Mouse (Mus musculus) layer of hippocampus, adult 9-10 months (tissue): ENCODE measurements around the gene Arpc4.

Experiments used
- DNase-seq: peaks from one replicate; pipeline ENCODE4 v3.0.0; 2022; ENCODE audit warnings: low spot score

The Arpc4 gene

DNA sequence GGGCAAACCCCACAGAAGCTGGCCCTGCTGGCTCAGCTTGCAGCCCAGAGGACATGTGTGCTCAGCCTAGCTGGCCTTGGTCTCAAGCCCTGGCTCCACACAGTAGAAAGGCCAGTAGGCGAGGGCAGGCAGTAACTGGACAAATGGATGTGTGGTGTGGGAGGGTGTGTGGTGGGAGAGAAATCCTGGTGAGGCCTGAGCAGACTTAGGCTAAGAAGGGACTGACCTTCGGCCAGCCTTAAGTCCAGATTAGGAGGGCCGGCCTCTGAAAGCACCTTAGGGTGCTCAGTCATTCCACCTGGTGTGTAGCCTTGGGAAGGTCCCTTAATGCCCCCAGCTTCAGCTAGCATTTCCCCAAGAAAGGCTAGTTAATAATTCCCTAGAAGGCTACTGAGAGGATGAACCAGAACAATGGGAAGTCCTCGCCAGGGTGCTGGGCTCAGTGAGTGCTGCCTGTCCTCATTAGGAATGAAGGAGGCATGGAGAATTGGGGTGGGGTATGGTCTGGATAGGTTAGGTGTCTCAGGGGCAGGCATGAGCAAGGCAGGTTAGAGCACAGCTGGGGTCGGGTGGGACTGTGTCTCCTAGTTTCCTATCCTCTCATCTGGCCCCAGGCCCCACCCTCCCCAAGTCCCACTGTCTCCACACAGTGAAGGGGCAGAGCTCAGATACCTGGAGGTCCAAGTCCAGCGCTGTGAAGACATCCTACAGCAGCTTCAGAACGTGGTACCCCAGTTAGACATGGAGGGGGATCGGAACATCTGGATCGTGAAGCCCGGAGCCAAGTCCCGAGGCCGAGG is 26.9 kb downstream of the Arpc4 start:
- DNase-seq, result no peak

DNA sequence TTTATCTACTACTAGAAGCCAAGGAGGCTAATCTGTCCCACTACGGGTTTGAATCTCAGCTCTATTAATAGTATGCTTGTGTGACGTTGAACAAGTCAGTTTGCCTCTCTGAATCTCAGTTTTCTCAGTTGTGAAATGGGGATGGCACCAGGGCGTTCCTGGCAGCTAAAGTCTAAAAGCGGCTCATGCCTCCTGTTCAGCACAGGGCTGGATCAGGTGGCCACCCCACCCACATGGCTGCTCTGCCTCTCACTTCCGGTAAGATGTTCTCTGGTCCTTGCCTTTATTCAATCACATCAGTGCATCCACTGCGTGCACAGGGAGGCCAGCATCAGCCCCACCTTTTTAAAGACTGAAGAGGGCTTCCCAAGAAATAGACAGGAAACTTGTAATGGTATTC is 27.6 kb downstream of the Arpc4 start:
- DNase-seq, result no peak

DNA sequence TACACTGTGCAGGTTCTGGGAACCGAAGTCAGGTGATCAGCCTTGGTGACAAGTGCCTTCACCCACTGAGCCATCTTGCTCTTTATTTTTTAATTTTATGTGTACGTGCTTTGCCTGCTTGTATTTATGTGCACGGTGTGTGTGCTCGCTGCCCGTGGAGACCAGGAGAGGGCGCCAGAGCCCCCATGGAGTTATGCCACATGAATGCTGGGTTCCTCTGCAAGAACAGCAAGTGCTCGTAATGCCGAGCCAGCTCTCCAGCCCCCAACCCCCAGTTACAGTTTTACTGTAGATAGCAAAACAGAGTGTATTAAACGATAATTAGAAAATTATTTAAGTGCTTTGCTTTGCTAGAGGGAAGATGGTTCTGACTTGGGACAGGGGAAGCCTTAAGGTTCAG is 28.8 kb downstream of the Arpc4 start:
- DNase-seq, result no peak

DNA sequence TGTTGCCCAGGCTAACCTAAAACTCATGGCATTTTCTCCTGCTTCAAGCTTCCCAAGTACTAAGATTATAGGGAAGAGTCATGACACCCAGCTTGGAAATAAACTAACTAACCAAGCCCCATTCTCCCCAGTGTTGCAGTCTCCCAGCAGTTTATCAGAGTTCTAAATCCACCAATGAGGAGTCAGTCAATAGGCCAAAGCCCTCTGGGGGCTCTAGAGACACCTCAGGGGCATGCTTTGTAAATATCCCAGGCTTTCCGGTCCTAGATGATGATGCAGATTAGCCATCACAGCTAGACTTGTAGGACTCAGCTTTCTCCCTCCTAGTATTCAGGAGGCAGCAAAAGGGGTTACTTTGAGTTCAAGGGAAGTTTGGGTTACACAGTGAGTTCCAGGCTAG is 32.1 kb downstream of the Arpc4 start:
- DNase-seq, result no peak

DNA sequence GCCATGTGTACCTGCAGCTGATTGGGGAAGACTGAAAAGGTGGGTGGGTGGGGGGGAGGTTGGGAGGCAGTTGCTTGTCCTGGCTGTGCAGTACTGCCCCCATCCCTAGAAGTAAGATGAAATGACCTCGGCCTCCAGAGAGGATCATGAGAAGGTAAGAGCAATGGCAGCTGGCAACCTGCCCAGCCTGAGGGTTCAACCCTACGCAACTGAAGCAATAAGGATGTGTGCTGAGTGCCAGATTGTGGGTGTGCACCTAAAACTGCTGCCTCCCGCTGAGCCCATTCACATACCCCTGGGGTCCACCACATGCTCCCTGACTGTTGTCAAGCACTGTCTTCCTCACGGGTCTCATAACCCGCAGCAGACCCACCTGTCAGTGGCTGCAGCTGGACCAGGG is 38.5 kb downstream of the Arpc4 start:
- no peak for DNase-seq

DNA sequence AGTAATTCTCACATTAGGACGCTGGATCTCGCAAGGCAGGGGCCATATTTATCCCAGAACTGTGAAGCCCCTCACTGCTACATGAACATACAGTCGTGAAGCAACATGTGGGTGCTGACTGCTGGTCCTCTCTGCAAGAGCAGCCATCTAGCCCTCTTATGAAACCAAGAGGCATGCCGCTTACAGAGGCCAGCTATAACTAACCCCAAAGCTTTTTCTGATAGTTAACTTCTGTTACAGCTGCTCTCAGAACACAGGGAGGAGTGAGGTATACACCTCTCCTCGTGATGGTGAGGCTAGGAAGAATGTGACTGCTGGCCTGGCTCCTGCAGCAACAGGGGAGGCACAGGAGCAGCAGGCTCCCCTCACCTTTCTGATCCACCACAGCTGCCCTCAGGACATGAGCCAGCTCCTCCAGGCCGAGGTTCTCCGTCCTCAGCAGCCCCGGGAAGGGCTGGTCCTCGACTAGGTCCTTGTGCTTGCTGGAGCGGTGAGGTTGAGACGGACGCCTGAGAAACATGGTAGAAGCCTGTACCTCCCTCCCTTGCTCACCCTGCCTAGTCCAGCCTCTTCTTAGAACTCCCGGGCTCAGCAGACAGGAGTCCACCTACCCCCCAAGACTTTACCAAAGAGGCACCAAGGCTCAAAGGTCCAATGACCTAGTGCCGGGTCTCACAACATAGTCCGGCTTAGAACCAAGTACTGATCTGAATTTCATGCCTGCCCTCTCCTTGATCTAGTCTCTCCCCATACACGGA is 40.7 kb downstream of the Arpc4 start:
- no peak for DNase-seq

DNA sequence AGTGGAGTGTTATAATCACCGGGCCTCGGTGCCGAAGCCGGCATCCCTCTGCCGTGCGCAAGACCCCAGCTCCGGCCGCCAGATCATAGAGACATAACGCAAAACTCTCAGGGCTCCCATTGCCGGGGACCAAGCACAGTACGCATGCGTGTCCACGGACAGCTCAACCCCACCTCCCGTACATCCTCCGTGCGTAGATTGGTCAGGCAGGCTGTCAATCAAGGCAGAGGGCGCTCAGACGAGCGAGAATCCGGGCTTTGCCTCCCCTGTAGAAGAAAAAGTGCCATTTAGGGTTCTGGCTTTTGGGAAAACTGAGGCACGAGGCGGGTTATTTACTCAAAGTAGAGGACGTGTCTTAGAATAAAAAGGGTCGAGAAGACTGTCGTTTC is 41.3 kb downstream of the Arpc4 start, which contains the start of gene Rpusd3:
Rpusd3 (minus strand) TSS at position 142 of the 389 bp plus-strand sequence.
- peak; percentile 86 for DNase-seq

DNA sequence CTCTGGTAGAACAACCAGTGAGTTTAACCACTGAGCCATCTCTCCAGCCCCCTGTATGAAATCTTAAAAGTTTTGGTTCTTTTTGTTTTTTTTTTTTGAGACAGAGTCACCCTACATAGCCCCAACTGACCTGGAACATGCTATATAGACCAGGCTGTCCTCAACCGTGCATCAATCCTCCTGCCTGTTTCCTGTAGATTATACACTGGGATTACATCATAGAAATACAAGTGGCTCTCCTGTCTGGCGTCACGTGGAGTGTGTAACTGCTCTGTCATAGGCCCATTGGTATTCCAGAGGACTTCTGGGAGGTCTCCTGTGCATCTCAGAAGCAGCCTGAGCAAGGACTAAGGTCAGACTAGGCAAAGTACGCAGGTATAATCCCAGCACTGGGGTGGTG is 45.1 kb downstream of the Arpc4 start:
- no peak for DNase-seq

DNA sequence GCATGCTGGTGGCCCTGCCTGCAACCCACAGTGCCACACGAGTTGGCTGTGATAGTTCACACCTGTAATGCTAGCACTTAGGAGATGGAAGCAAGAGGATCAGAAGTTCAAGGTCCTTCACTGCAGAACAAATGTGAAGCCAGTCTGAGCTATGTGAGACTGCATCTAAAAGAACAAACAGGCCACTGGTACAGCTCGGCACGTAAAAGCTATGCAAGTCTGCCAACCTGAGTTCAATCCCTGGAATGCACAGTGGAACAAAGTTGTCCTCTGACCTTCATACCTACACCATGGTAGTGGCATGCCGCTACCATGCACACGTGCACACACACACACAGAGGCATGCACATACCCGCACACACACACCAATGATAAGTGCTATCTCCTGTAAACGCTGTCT is 46.3 kb downstream of the Arpc4 start:
- DNase-seq, result no peak

DNA sequence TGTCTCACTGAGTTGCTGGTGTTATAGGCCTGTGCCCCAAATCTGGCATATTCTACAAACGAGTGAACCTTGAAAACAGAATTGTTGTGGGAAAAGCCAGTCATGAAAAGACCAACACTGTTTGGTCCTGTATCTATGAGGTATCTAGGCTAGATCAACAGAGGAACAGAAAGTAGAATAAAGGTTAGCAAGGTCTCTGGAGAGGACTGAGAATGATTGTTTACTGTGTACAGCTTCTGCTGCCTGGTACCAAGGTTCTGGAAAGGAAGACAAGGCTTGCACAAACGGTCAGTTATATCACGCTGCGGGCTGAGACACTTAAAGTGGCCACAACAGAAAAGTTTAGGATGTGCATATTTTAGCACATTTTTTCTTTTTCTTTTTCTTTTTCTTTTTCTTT is 48.8 kb downstream of the Arpc4 start:
- no peak for DNase-seq

DNA sequence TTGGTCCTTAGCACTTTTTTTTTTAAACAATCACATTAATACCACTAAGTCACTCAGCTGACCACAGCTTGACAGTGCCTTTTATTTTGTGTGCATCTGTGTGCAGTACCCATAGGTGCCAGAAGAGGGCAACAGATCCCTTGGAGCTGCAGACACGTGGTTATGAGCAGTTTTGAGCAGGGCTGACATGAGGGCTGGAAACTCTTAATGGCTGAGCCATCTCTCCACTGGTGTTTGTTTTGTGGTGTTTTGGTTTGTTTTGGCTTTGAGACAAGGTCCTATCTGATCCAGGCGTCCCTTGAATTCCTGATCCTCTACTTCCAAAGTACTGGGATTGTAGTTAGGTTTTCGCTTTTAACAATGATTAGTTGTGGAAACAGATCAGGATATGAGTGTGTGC is 49.5 kb downstream of the Arpc4 start:
- no peak for DNase-seq

DNA sequence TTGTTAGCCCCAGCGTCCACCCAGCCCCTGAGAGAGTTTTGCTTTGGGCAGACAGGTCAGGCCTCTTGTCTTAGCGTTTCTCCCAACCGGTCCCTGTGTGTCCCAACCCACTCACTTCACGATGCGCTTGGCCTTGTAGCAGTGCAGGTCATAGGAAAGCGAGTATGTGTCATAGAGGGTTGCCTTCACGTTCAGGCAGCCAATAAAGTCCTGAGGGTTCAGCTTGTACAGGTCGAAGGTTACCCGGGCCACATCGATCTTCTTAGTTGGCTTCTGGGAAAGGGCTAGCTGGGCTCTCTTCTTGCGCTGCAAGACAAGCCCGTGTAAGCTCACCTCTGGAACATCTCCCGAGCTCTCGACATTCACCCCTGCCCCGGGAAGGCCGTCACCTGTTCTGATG is 50.1 kb downstream of the Arpc4 start:
- DNase-seq, result no peak

DNA sequence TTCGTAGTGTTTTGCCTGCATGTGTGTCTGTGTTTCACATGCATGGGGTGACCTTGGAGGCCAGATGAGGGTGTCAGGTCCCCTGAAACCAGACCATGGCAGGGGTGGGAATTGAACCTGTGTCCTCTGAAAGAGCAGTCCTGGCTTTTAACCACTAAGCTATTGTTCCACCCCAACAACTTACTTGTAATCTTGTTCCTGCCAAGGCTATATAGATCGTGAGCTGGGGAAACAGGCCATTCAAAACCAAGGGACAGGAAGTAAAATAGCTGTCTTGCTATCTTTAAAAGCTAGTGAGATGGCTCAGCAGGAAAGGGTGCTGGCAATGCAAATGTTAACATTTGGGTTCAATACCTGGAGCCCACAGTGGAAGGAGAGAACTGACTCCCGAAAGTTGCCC is 52.0 kb downstream of the Arpc4 start:
- no peak for DNase-seq

DNA sequence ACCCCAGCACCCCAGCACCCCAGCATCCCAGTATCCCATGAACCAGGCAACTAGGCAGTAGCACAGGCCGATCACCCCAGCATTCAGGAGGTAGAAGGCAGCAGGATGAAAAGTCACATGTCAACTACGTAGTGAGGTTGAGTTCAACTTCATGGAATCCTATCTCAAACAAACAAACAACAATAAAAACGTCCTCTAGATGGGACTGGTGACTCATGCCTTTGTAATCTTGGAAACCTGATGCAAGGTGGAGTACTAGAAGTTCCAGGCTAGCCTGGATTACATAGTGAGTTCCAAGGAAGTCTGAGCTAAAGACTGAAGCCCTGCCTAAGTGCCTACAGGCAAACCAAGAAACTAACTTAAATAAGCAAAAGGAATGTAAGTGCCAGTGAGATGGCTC is 52.9 kb downstream of the Arpc4 start:
- DNase-seq, result no peak

DNA sequence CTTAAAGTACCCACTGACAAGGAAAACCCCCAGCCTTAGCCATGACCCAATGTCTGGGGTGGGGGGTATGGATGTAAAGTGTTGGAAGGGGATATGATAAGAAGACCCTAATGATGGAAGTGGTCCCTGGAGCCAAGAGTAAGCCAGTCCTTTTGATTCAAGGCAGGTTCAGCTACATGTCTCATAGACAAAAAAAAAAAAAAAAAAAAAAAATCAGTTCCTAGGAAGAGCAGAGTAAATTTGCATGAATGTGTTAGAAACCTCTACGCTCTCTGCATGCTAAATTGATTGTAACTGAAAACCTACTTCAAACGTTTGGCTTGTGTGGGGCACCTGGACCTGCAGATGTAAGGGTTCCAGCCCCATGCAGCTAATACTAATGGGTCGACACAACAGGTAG is 53.9 kb downstream of the Arpc4 start:
- no peak for DNase-seq

DNA sequence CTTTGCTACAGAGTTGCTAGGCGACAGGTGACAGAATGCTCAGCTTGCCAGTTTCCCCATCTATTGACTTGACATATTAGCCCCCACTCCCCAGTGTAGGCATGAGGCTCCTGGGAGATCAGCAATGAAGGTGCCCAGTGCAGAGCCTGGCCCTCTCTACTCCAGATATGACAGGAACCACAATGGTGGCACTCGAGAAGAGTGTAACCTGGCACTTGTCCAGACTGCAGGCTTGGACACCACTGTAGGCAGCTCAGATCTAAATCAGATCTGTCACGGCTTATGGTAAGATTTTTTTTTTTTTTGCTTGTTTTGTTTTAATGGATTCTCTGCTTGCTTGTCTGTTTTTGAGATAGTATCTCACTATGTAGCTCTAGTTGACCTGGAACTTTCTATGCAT is 55.7 kb downstream of the Arpc4 start:
- no peak for DNase-seq

DNA sequence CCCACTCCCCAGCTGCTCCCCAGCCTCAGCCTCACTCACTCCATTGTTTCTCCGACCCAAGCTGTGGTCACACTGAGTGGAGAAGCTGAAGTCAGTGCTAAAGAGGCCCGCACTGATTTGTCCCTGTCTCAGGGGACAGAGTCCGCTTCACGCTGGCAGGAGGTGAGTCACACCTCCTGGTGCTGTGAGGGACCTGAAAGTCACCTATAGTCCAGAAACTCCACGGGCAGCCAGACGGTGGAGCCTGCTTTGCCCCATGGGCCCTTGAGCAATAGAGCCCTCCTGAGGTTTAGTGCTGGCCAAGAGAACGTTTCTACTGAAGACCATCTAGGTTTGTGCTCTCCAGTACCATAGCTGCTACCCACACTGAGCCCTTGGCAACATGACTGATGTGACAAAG is 56.8 kb downstream of the Arpc4 start:
- no peak for DNase-seq

DNA sequence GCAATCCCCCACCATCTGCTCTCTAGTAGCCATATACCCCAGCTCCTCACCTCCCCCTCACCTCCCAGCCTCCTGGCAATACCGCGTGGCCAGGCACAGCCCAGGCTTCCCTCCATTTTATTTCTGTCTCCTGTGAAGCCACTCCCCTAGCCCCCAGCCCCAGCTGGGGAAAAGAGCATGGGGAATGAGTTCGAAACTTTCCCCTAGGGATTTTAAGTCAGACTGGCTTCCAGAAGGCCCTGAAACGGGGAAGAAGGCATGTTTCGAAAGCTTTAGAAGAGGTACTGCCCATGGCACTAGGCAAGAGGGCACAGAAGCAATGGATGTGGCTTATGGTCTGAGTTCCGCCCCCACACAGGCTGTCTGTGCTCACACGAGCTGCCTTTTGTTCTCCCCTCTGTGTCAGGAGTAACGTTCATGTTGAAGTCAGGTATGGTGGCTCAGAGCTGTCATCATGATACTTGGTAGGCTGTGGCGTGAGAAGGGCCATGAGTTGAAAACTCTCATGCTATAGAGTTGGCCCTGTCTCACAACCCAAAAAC is 57.8 kb downstream of the Arpc4 start, which contains the start of gene Cidec:
Cidec (minus strand) TSS at position 97 of the 542 bp plus-strand sequence.
- no peak for DNase-seq

DNA sequence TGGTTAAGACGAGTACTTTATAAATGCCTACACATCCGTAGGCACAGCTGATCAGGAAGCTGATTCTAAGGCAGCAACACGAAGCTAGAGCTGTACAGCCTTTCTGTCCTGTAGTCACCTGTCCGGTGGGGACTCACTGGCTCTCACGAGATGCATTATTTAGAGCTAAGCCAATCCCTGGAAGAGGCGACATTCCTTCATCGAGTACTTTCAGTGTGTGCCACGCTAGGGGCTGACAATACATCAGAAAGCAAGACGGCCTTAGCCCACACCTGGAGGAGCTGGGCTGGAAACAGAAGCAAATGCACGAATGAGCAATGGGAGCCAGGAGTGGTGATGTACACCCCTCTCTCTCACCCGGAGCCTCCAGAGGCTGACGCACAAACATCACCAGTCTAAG is 59.2 kb downstream of the Arpc4 start:
- no peak for DNase-seq

DNA sequence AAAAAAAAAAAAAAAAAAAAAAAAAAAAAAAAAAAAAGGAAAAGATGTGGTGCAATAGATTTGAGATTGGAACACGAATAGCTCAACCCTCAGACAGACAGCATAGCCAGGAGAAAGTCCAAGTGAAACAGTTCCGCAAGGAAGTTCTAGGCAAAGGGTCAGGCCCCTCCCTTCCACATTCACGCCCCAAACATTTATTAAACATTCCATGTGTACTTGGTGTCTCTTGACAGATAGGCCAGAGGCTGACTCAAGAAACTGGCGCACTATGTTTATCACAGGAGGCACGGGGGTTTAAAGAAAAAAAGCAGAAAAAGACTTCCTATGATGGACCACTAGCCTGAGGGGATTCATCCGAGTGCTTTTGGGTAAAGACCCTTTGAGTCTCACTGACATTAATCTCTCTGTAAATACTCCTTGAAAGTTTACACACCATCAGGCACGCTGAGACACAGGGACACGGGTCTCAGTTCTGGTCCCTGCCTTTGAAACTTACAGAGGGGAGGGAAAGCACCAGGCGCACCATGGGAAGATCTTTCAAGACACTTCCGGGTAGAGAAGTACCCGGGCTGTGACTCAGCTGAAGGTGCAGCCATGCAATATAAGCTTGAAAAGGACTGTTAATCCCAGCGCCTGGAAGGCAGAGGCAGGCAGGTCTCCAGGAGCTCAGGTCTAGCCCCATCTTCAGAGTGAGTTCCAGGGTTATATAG is 61.0 kb downstream of the Arpc4 start:
- DNase-seq, result no peak
